Mouse (Mus musculus) heart, postnatal 0 days (tissue): ENCODE measurements at regions not wholly inside any gene's neighbourhood (a gene's known extent, or its start where the extent isn't known, plus 50 kb on each side); places are given as distances from the start of the nearest gene placed in this dataset.

ENCODE experiments used
- ATAC-seq: fragments of 200-750 bp; cut with Nextera tagmentation; 2 replicates; pipeline ENCODE4 v1.8.0; 2017; ENCODE audit warnings: low read depth, moderate number of reproducible peaks, moderate library complexity; ENCODE audit not compliant: insufficient read depth
- DNase-seq: peaks from one replicate; pipeline ENCODE4 v3.0.0-alpha.2; 2016; ENCODE audit warnings: low spot score
- H3K27ac ChIP-seq: fragments of 300-500 bp; sonication (generic); 2 replicates; pipeline ENCODE4 v1.5.1; 2014; ENCODE audit warnings: low read depth, mild to moderate bottlenecking
- H3K27me3 ChIP-seq: fragments of 300-500 bp; sonication (generic); 2 replicates; pipeline ENCODE4 v1.6.1; 2014; ENCODE audit warnings: low read length, mixed read lengths; ENCODE audit not compliant: control insufficient read depth, insufficient read depth
- H3K36me3 ChIP-seq: fragments of 300-500 bp; sonication (generic); replicated peaks from 2 replicates; pipeline ENCODE4 v1.6.1; 2014; ENCODE audit warnings: low read length, mixed read lengths; ENCODE audit not compliant: control insufficient read depth, insufficient read depth
- H3K4me1 ChIP-seq: fragments of 300-500 bp; sonication (generic); 2 replicates; pipeline ENCODE4 v1.6.1; 2014; ENCODE audit warnings: antibody characterized with exemption; ENCODE audit not compliant: control insufficient read depth, insufficient read depth
- H3K4me2 ChIP-seq: fragments of 300-500 bp; sonication (generic); 2 replicates; pipeline ENCODE4 v1.6.1; 2014; ENCODE audit warnings: low read depth, mild to moderate bottlenecking, low read length, moderate library complexity
- H3K4me3 ChIP-seq: fragments of 300-500 bp; sonication (generic); 2 replicates; pipeline ENCODE4 v1.5.1; 2014; ENCODE audit warnings: low read depth, low read length
- H3K9ac ChIP-seq: fragments of 300-500 bp; sonication (generic); replicated peaks from 2 replicates; pipeline ENCODE4 v1.6.1; 2014; ENCODE audit warnings: low read depth, low read length, mixed read lengths
- H3K9me3 ChIP-seq: fragments of 300-500 bp; sonication (generic); replicated peaks from 2 replicates; pipeline ENCODE4 v1.6.1; 2016; ENCODE audit warnings: low read length; ENCODE audit not compliant: control insufficient read depth
- CTCF ChIP-seq: IDR thresholded peaks from 2 replicates; pipeline ENCODE4 v1.5.1; 2016; ENCODE audit warnings: antibody characterized with exemption, control low read depth, low read depth
- EP300 ChIP-seq: IDR thresholded peaks from 2 replicates; pipeline ENCODE4 v1.6.1; 2016; ENCODE audit warnings: antibody characterized with exemption, low read depth
- WGBS: fragments of 180-500 bp; shearing (Covaris S2); extraction: QIAGEN DNeasy Blood & Tissue Kit; methylation state at CpG from one replicate; pipeline ENCODE4 v1.1.7; 2014; 5-methylcytosine and 5-hydroxymethylcytosine counted together

- no peak for DNase-seq
- Histone ChIP-seq H3K27ac (no peak overlapping the region), H3K9ac (no peak overlapping the region), H3K4me3 (no peak overlapping the region), H3K36me3 (no peaks in the 10 kb centered on the region), H3K27me3 (no peaks in the 10 kb centered on the region), H3K4me1 (no peaks in the 10 kb centered on the region), H3K4me2 (no peak overlapping the region), H3K9me3 (no peaks in the 10 kb centered on the region)
- WGBS = 70% methylated on average over 2 of the region's 2 CpGs
- TF ChIP-seq EP300 = no peak
- no peak for TF ChIP-seq CTCF
- no peak for ATAC-seq
These were observed 340.4 kb upstream of the Ptger4 start for GRCm38 (mm10) chr15:5584381-5584780.

GRCm38 (mm10) chr15:5604732-5605266 is 360.8 kb upstream of the Ptger4 start:
- no peak for TF ChIP-seq EP300
- no peak for TF ChIP-seq CTCF
- H3K9ac ChIP-seq = no peak overlapping the region
- DNase-seq (no peak), ATAC-seq (no peak)
- no peak overlapping the region for H3K4me3 ChIP-seq
- H3K27me3 ChIP-seq = no peaks in the 10 kb centered on the region
- H3K4me1 ChIP-seq = peaks cover 5% of the 10 kb centered on the region; the same call in 1 of the 2 replicates
- H3K9me3 ChIP-seq = no peaks in the 10 kb centered on the region
- no peak overlapping the region for H3K27ac ChIP-seq
- no peak overlapping the region for H3K4me2 ChIP-seq
- 57% methylated on average over 4 of the region's 4 CpGs for WGBS
- no peaks in the 10 kb centered on the region for H3K36me3 ChIP-seq

- peak overlapping the region; percentile 51; the same call in 1 of the 2 replicates for H3K27ac ChIP-seq
- TF ChIP-seq EP300 (no peak), CTCF (no peak)
- no peaks in the 10 kb centered on the region for H3K27me3 ChIP-seq
- H3K4me3 ChIP-seq = no peak overlapping the region
- no peaks in the 10 kb centered on the region for H3K9me3 ChIP-seq
- H3K36me3 ChIP-seq = no peaks in the 10 kb centered on the region
- 25% methylated on average over 2 of the region's 2 CpGs for WGBS
- no peak overlapping the region for H3K9ac ChIP-seq
- ATAC-seq (peak; percentile 77), DNase-seq (peak; percentile 66)
- no peak overlapping the region for H3K4me2 ChIP-seq
- peaks cover 5% of the 10 kb centered on the region; the same call in 1 of the 2 replicates for H3K4me1 ChIP-seq
These were observed 363.5 kb upstream of the Ptger4 start for GRCm38 (mm10) chr15:5607533-5607932.

- DNase-seq = no peak
- H3K27ac ChIP-seq = no peak overlapping the region
- no peaks in the 10 kb centered on the region for H3K9me3 ChIP-seq
- ATAC-seq = no peak
- H3K4me1 ChIP-seq = no peaks in the 10 kb centered on the region
- no peak overlapping the region for H3K9ac ChIP-seq
- H3K36me3 ChIP-seq = no peaks in the 10 kb centered on the region
- 72% methylated on average over 5 of the region's 5 CpGs for WGBS
- no peaks in the 10 kb centered on the region for H3K27me3 ChIP-seq
- H3K4me2 ChIP-seq = no peak overlapping the region
- no peak for TF ChIP-seq CTCF
- H3K4me3 ChIP-seq = no peak overlapping the region
These were observed 379.0 kb upstream of the Ptger4 start for GRCm38 (mm10) chr15:5623021-5623420.

GRCm38 (mm10) chr15:5625367-5625766 is 381.4 kb upstream of the Ptger4 start:
- DNase-seq = no peak
- Histone ChIP-seq H3K4me3 (no peak overlapping the region), H3K9me3 (no peaks in the 10 kb centered on the region), H3K4me1 (no peaks in the 10 kb centered on the region), H3K4me2 (no peak overlapping the region), H3K27ac (no peak overlapping the region), H3K27me3 (no peaks in the 10 kb centered on the region), H3K36me3 (no peaks in the 10 kb centered on the region), H3K9ac (no peak overlapping the region)
- ATAC-seq = no peak
- TF ChIP-seq EP300 (no peak), CTCF (no peak)
- 81% methylated on average over 2 of the region's 2 CpGs for WGBS

- 34% methylated on average over 1 of the region's 1 CpGs for WGBS
- Histone ChIP-seq H3K36me3 (no peaks in the 10 kb centered on the region), H3K9ac (no peak overlapping the region), H3K4me2 (no peak overlapping the region), H3K9me3 (no peaks in the 10 kb centered on the region), H3K4me3 (no peak overlapping the region), H3K27me3 (no peaks in the 10 kb centered on the region), H3K27ac (no peak overlapping the region), H3K4me1 (no peaks in the 10 kb centered on the region)
- TF ChIP-seq EP300 = no peak
- no peak for TF ChIP-seq CTCF
- DNase-seq (no peak), ATAC-seq (no peak)
These were observed 402.7 kb upstream of the Ptger4 start for GRCm38 (mm10) chr15:5646673-5647072.
